Mouse (Mus musculus) kidney, adult 8-10 months (tissue): Measurements from ENCODE around the gene 4933415A04Rik.

Experiments
- DNase-seq, 2 experiments: peaks; one replicate each; pipeline ENCODE4 v3.0.0; 2022

The 4933415A04Rik gene

DNA sequence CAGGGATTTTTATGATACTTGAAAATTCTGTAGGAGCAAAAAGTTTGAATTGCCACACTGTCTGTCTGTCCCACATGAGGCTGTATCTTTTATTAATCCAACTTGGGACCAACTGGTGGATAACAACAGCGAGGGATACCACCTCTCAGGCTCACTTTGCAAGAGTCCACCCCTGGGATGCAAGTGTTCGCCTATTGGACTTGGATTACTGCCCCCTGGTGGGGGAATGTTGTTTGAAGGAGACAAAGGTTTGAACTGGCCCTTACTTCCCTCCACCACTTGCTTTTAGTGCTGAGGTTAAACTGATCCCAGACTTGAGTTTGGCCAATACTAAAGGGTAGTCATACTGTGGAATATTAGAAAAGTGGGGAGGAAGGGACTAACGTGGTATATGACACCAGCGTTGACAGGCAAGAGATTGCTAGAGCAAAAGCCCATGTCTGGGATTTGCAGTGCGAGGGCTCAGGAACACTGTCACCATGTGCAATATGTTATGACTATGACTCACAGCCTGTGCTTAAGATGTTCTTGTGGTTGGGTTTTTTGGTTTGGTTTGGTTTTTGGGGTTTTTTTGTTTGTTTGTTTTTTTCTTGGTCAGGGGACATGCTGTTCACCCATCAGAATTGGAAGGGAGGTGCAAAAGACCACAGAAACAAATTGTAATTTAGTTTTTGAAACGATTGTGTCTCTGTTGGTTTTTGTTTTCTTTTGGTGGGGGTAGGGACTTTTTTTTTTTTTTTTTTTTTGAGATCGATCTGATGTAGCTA lies at the start of gene 4933415A04Rik:
Gene 4933415A04Rik (plus strand): TSS at position 717 of the 767 bp plus-strand sequence.
- DNase-seq, result peak; percentile 45 to 73

DNA sequence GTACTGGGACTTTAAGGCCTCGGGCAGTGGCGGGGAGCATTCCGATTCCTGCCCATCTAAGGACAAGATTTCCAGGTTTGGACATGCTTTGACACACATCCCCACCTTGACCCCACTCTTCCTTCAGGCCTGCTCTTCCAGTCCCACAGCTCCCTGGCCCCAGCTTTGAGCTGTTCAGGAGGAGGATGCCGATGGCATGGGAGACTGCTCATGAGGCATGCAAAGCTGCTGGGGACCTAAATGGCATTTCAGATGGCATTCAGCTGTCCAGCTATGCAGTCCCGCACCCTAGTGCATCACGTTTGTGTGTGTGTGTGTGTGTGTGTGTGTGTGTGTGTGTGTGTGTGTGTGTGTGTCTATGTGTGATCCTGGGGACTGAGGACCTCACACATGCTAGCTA lies 49.8 kb upstream of the 4933415A04Rik start:
- DNase-seq, result no peak

DNA sequence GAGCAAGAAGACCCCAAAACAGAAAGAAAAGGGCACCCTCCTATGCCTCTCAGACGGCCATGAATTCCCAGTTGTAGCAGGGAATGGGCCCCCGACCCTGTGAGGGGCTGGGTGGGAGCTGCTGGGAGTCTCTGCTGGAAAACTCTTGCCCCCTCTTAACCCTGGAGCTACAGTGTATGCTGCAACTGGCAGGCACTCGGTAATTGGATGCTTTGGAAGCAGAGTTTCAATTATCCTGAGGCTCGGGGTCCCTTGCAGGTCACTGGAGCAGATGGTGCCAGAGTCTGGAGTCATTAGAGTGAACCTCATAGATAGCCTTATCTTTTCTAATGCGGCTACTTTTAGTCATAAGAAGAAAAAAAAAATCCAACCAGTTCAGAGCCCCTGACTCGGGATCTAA lies 47.0 kb upstream of the 4933415A04Rik start:
- DNase-seq, result no peak

DNA sequence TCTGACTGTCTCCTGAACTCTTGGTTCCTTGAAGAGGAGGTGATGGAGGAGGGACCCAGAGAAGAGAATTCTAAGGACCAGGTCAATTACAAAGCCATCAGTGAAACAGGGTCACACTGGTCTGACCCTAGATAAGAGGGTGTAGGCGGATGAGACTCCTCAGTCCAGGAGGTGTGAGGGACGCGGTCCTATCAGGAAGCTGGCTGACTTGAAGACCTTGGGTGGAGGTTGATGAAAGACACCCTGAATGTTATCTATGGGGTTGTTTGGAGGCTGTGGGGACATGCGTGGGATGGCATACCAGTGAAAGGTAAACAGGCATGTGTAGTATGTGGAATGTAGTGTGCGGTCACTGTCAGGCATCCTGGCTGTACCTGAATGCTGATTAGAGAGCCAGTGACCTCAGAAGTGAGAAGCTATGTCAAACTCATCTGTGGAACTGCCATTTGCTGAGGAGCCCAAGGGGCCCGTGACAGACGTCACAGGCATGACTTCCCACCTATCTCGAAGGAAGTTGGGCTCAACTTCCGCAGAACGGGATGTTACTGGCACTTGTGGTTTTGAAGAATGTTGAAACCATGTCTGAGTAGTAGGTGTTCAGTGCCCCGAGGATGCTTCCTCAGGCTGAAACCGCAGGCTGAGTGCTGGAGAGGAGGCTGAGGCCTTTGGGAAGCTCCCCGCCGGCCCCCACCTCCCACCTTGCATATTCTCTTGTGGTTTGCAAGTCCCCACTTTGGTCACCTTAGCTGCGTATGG lies 43.0 kb upstream of the 4933415A04Rik start:
- DNase-seq, result no peak

DNA sequence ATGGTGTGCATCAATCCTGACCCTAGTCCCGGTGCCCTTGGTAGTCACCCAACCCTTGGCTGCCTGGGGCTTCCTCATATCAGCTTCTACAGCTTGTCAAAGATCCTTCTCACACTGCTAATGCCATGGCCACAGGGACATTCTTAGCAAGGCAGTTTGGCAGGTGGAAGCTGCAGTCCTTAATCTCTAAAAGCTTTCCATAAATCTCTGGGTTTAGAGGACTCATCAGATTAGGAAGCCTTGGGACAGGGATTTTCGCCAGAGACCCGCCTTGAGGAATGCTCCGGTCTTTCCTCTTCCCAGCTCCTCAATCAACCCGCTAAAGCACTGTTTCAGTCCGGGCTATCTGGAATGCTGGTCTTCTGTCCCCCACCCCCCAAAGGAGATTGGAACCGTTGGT lies 42.0 kb upstream of the 4933415A04Rik start:
- no peak for DNase-seq

DNA sequence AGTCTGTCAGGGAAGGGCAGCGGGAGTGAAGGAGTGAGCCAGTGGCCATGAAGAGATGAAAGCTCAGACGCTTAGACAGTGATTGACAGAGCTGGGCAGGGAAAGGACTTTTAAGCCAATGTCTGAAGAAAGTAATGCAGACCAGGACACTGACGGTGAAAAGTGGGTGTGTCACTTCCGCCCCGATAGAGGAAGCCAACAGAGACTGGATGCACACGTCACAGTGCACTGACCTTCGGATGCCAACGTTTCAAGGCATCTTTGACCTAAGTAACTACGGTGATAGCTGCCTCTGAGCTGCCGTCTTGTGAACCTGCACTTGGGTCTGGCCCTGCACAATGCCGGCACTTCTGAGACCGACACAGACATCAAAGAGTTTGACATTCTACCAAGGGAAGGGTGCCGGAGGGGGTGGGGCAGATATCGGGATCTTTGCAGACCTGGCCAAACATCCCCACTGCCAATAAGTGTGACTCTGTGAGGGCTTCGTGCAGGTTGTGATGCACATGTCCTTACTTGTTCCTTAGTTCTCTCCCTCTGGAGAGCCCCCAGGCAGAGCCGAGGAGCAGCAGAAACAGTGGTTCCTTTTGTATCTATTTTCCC lies 40.9 kb upstream of the 4933415A04Rik start:
- DNase-seq, result no peak

DNA sequence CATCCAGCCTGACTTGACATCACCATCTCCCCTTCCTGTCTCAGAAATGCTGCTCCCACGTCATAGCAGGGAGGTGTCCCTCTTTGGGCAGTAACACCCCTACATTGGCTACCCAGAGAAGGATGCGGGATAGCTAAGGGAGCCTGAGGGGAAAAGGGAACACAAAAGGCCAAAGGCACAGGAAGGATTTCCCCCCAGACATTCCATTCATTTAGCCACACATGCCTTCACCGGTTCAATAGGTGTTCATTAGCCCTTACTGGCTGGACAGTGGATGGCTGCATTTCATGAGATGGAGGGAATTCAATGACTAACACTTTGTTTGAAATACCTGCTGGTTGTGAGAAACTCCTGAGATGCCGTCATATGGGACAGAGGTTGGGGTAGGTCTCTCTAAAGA lies 40.2 kb upstream of the 4933415A04Rik start:
- no peak for DNase-seq

DNA sequence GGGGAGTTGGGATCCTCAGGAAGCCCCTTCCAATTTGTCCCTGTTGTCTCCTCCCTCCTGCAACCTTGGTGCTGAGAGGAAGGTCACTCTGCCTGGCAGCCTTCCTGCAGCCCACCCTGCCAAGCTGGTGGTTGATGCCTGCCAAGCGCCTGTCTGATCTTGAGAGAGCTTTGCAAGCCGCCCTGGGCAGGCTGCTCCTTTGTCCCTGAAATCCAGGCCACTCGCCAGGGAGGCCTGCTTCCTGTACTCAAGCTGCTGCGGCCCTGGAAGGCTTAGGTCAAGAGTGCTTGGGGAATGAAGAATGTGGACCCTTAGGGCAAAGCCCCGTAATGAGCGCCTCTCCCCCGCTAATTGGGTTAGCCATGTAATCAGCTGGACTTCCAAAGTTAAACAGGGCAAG lies 38.7 kb upstream of the 4933415A04Rik start:
- no peak for DNase-seq

DNA sequence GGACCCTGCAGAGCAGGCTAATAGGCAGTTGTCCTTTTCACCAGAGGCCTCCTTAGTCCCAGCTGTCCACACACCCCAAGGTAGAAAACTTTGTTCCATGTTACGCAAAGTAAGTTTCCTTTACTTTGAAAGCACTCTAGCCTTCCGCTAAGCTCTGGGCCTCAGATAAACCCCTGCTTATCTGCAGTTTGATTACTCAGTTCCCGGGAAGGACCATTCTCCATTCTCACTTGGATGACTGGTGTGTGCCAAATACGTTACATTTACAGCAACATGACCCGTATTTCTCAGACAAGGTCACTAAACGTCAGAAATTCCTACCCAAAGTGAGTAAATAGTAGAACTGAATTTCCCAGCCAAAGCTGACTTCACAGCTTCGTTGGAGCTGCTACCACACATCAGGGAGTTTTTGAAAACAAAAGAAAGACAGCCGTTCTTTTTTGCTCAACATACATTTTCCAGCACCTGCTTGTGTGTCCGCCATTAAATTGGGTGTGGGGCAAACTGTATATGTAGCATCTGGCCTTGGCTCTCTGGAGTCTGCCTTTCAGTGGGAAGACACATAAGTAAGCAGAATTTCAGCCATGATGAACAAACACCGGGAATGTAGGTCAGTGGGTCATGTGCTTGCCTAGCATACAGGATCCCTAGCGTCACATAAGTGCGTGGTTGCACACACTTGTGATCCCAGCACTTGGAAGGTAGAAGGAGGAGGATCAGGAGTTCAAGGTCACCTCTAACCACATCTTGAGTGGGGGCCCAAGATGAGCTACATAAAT lies 38.0 kb upstream of the 4933415A04Rik start:
- no peak for DNase-seq

DNA sequence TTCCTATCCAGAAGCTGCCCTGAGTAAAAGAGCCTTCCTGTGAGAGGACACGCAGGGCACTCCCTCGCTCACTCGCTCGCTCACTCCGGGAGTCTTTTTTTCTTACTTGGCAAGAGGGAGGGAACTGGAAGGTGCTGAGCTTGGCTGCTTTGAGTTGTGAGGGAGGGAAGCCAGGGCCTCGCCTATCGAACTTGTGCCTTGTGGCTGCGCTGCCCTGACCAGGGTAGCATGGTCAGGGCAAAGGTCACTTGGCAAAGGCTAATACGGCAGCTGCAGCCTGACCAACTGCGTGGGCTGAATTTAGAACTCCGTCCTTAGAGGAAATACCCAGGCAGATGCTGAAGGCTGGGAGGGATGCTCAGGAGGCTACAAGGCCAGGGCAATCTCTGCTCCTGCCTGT lies 37.1 kb upstream of the 4933415A04Rik start:
- DNase-seq, result peak; percentile 83 to 85

DNA sequence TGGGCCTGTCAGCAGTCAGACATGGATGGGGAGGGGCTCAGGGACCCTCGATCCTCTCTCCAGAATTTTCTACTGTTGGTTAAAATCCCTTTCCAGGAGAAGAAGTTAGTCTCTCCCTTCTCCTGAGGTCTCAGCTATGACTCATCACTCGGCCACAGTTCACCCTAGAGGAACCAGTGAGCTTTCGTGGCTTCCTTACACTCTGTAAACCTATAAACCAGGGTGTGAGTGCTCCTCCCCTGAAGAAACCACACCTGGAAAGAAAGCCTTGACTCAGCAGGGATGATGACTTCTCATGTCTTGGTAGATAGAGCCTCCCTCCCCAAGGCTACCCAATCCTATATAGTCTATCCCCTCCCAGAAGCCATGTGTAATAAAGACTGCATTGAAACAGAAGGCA lies 35.1 kb upstream of the 4933415A04Rik start:
- no peak for DNase-seq

DNA sequence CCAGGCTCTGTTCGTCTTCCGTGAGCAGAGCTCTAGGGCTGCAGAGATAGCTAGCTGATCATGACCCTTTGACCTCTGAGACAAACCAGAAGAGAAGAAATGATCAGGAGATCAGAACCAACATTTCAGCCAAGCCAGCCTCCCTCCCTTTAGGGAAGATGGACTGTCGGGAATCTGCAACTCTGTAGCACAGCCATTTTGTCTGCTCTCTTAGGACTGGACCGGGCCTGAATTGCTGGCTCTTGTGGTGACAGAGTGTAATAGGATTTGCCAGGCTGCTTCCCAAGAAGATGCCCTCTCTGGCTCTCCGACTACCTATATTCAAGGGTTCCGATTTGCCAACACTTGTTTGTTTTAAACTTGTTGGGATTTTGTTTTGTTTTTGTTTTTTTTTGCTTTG lies 34.2 kb upstream of the 4933415A04Rik start:
- DNase-seq, result no peak

DNA sequence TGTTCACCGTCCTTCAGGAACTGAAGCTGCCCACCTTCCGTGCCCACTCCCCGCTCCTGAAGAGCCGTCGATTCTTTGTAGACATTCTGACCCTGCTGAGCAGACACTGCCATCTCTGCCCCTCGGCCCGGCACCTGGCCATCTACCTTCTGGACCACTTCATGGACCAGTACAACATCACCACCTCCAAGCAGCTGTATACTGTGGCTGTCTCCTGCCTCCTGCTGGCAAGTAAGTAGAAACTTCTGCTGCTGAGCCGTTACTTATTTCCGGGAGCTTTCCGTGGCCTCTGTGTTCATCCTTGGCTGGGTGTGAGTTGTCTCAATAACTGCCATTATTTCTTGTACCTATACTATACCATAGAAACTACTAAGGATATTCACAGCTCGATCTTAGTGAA lies 30.3 kb upstream of the 4933415A04Rik start:
- no peak for DNase-seq

DNA sequence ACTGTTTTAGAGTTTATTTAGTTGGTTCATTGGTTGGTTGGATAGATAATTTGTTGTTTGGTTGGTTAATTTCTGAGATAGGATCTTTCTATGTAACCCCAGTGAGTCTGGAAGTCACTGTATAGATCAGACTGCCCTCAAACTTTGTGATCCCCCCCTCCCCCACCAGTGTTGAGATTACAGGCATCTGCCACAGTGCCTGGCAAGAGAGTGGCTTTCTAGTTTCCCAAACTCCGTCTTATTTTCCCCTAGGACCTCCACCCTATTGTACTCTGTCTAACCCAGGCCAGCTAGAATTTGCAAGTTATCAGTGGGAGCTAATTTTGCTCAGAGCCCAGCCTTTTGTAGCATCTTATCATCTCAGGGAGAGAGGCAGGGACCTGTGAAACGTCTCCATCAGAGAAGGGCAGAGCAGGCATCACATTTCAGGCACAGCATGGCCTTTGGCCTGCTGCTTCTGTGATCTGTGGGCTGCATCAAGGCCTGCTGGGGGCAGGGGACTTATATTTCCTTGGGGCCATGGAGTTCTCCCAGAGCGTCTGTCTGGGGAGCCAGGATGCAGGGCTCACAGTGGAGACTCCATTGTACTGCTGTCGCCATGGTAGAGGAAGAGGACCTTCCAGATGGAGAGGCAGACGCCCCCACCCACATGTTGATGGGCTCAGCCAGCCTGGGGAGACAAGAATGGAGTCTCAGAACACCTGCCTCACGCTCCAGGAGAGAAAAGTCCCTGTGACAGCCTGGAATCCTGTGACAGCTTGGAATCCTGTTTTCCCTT lies 27.1 kb upstream of the 4933415A04Rik start:
- no peak for DNase-seq

DNA sequence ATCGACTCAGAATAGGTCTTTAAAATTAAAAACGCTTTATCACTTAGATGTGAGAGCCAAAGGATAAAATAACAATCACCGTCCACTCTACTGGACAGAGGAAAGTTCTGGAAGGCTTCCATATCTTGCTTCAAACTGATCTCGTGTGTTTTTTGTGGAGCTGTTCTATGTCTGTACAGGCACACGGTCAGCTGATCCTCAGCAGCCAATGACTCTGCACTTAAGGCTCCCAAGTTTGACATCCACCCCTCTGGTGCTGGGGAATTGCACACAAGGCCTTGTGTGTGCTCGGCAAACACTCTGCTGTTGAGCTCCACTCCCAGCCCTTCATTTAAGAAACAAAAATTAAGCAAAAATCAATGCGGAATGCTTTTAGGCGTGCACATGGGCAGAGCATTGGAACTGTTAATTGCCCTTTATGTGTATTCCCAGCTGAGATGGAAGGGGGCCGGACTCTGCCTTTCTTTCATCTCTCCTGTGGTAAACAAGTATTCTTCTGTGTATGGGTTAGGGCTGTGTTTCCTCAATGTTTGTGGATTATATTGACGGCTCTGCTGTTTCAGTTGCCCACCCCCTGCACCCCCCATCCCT lies 23.1 kb upstream of the 4933415A04Rik start:
- no peak for DNase-seq

DNA sequence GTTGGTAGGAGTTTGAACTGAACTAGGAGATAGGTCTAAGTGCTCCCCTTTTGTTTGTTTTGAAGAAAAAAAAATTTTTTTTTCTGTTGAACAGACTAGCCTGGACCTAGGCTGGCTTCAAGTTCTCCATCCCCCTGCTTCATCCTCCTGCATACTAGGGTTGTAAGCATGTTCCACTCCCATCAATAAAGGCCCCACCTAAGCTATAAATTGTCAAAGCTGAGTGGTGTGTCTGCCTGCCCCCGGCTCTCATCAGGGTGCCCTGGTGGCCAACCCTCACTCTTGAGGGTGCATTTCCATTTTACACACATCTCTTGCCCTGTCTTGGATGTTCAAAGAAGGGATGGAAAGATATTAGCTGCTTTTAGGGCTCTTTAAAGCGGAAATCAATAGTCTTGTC lies 21.4 kb upstream of the 4933415A04Rik start:
- no peak for DNase-seq

DNA sequence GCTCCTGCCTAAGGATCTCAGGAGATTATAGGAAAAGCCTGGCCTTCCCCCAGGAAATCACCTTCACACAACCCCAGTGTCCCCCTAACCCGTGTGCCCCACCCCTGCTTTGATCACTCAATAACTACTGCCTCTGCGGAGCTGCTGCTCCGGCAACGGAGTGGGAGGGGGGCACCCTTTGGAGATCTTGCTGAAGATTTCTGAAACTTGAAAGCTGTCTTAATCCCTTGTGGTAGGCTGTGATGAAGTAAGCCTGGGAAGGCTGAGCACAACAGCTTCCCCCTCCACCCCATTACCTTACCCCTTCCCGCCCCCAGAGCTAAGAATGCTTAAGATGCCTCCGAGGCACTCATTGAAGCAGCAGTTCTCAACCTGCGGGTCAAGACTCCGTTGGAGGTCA lies 21.0 kb upstream of the 4933415A04Rik start:
- no peak for DNase-seq

DNA sequence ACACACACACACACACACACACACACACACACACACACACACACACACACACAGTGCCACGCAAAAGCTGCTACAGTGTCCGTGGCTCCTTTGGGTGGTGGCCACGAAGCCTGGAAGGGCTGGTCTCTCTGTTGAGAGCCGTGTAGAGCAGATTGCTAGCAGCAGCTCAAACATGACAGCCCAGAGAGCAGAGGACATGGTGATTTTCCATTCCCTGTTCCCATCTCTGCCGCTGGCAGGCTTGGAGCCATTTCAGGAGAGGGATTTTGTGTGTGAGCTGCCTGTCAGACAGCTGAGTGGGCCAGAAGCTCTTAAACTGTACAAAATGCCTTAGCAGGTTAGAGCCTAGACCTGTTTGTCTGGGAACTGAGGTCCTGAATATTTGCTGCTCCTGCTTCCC lies 20.1 kb upstream of the 4933415A04Rik start:
- DNase-seq, result no peak

DNA sequence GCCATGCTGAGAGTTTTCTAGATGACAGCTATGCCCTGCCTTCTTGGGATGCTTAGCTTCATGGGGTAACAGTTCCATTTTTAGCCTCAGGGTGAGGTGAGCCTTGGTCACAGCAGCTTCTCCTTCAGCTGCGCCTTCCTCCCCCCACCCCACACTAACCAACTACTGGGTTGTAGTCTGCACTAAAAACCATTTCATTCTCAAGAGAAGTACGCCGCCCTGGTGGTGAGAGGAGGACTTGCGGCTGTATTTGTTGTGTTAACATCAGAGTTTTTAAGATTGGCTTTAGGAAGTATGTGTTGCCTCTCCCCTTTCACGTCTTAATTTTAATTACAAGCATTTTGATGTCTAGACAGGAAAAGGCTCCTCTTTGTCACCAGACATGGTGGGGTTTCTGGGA lies 18.6 kb upstream of the 4933415A04Rik start:
- peak in 1 of 2 experiments; percentile 52 for DNase-seq

DNA sequence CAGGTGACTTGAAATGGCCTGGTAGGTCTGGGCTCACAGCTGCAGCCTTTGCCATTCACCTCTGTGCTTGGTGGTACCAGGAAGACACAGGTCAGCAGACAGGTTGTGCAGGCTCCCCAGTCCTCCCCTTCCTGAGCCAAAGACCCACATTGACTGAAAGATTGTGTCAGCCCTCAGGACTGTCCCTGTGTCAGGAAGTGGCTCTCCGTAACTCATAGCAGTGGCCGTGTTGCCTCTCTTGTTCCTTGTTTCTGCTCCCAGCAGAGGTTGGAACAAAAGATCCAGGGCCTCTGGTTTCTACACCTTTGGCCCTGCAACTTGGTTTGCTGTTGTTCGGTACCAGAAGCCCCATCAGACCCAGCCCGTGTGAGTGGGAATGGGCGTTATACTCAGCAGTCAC lies 17.7 kb upstream of the 4933415A04Rik start:
- DNase-seq, result no peak

DNA sequence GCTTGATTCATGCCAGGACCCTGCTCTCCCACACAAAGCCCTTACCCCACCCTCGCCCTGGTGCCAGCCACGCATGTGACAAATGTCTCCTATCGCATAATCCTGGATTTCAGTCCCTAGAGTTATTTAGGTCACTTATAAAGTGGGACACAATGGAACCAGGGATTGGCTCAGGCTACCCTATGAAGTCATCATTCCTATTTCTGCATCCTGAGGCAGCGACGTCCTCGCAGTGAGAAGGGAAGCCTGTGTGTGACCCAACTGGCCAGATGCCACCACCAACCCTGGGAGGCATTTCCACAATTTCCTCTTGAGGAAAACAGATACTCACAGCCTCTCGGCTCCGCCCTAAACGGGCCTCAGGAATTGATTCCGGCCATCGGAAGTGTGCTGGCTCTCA lies 17.2 kb upstream of the 4933415A04Rik start:
- DNase-seq, result peak; percentile 75 to 76

DNA sequence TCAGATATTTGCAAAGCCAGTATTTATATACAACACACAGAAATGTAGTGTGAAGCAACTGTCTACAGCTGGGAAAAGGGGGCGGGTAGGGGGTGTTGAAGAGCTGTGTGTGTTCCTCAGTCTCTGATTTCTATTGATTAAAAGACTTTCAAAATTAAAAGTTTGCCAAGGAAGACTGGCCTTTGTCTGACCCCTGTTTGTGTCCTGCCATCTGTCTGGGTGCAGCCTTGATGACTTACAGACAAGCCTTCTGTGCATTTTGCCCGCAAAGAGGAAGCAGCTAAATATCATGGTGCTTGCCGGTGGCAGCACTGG lies 11.8 kb upstream of the 4933415A04Rik start:
- DNase-seq, result no peak
